ENCODE assay signal across 35 mouse cellular contexts in the genomic region with DNA sequence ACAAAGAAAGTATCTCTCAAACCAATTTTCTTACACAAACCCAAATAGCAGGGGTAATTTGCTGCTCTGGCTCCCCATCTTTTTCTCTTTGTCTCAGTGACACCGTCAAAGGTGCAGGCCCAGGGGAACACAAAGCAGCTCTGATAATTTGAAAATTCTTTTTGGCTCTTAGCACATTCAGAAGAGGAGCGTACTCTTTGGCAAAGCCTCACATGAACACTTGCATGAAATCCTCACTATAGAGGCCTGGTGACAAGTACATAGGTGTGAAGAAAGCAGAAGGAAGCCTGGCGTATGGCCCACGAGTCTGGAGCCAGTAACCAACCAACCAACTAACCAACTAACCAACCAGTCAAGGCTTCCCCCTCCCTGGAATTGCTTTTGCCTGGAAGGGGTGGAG. TPM values are rescaled to one million over a fixed set of nuclear protein-coding genes. Genes with fewer than 3 reads are reported as not detected.
A peak's percentile ranks its signal among the peaks of the same experiment; 100 is the strongest.
DNase-seq lines count a peak whose midpoint lies in the region; ATAC-seq and TF ChIP-seq lines count a peak whose summit lies in the region.
"Had no signal": no experiment of that assay in that cellular context is flagged by ENCODE, and none has a peak within 500 bp of the region (broad histone marks: within the 10 kb centered on the region; RNA-seq: fewer than 3 reads in every experiment).

No protein-coding gene starts in this region.

- H3K27ac ChIP-seq in forebrain, embryonic 13.5 days: no peak overlapping the region
- H3K27ac ChIP-seq in forebrain, embryonic 12.5 days: no peak overlapping the region
- H3K27ac ChIP-seq in forebrain, postnatal 0 days (ENCODE audit: low read depth, low read length): no peak overlapping the region
- no peak overlapping the region for H3K27ac ChIP-seq in stomach, postnatal 0 days (replicated peaks)
- H3K27ac ChIP-seq: embryonic facial prominence, embryonic 12.5 days; embryonic facial prominence, embryonic 15.5 days; heart, adult 2 months; heart, embryonic 10.5 days; heart, embryonic 13.5 days; hindbrain, embryonic 14.5 days; hindbrain, postnatal 0 days had no signal

- no peak for TF ChIP-seq CTCF in forebrain, postnatal 0 days (IDR thresholded peaks at IDR 0.05; ENCODE audit: low read depth)
- TF ChIP-seq CTCF in stomach, postnatal 0 days (IDR thresholded peaks at IDR 0.05; ENCODE audit: low read depth): no peak

- 0 out of 2 replicates have a peak, but pooled peaks cover 11% of the 10 kb centered on the region for H3K27me3 ChIP-seq in forebrain, embryonic 13.5 days
- H3K27me3 ChIP-seq in forebrain, embryonic 12.5 days: peaks cover 44% of the 10 kb centered on the region
- H3K27me3 ChIP-seq in forebrain, postnatal 0 days (ENCODE audit: insufficient read depth, low read length): no peaks in the 10 kb centered on the region
- no peaks in the 10 kb centered on the region for H3K27me3 ChIP-seq in stomach, postnatal 0 days (ENCODE audit: control insufficient read depth, insufficient read depth, low read length)
- H3K27me3 ChIP-seq: CH12.LX; embryonic facial prominence, embryonic 15.5 days had no signal

- H3K9ac ChIP-seq in forebrain, embryonic 13.5 days: no peak overlapping the region
- no peak overlapping the region for H3K9ac ChIP-seq in forebrain, embryonic 12.5 days
- H3K9ac ChIP-seq in forebrain, postnatal 0 days: no peak overlapping the region
- H3K9ac ChIP-seq in stomach, postnatal 0 days (ENCODE audit: low read length): no peak overlapping the region
- H3K9ac ChIP-seq: embryonic facial prominence, embryonic 12.5 days; embryonic facial prominence, embryonic 15.5 days; heart, embryonic 13.5 days; hindbrain, embryonic 14.5 days had no signal

- no peak for TF ChIP-seq EP300 in stomach, postnatal 0 days (optimal IDR thresholded peaks at IDR 0.05)

- no peak overlapping the region for H3K4me3 ChIP-seq in forebrain, embryonic 13.5 days
- H3K4me3 ChIP-seq in forebrain, embryonic 12.5 days (replicated peaks): no peak overlapping the region
- no peak overlapping the region for H3K4me3 ChIP-seq in forebrain, postnatal 0 days (ENCODE audit: low read depth, low read length)
- no peak overlapping the region for H3K4me3 ChIP-seq in stomach, postnatal 0 days (ENCODE audit: low read depth, low read length)
- H3K4me3 ChIP-seq: embryonic facial prominence, embryonic 12.5 days; embryonic facial prominence, embryonic 15.5 days; heart, adult 2 months; heart, embryonic 10.5 days; heart, embryonic 13.5 days had no signal

- WGBS in forebrain, embryonic 13.5 days: 63% methylated on average over 4 of the region's 4 CpGs
- WGBS in forebrain, embryonic 12.5 days: 66% methylated on average over 4 of the region's 4 CpGs
- WGBS in forebrain, postnatal 0 days: 56% methylated on average over 4 of the region's 4 CpGs
- WGBS in stomach, postnatal 0 days: 83% methylated on average over 4 of the region's 4 CpGs

- no peaks in the 10 kb centered on the region for H3K4me1 ChIP-seq in forebrain, embryonic 13.5 days
- no peaks in the 10 kb centered on the region for H3K4me1 ChIP-seq in forebrain, embryonic 12.5 days
- H3K4me1 ChIP-seq in forebrain, postnatal 0 days (ENCODE audit: insufficient read depth): no peaks in the 10 kb centered on the region
- H3K4me1 ChIP-seq in stomach, postnatal 0 days (replicated peaks; ENCODE audit: control insufficient read depth, insufficient read depth): no peaks in the 10 kb centered on the region
- H3K4me1 ChIP-seq: embryonic facial prominence, embryonic 12.5 days; embryonic facial prominence, embryonic 15.5 days; heart, embryonic 10.5 days; heart, embryonic 13.5 days had no signal

- peak; percentile 6 for DNase-seq in right cerebral cortex, postnatal 4 days
- DNase-seq in right cerebral cortex, postnatal 36 days (ENCODE audit: low spot score in 2 of 2): no peak
- peak; percentile 2 for DNase-seq in forebrain, postnatal 0 days
- no peak for DNase-seq in stomach, postnatal 0 days (ENCODE audit: low spot score)
- DNase-seq: adrenal gland, postnatal 10 days; adrenal gland, postnatal 36 days; B cell, adult 2 months; cerebellum, adult 11-12 months; cerebellum, adult 9-10 months; cerebellum, postnatal 25 days; gastrocnemius, postnatal 10 days; gastrocnemius, postnatal 36 days; heart, adult 2 months; heart, postnatal 14 days; heart, postnatal 4 days; kidney, adult 18-20 months; kidney, adult 9 months had no signal

- H3K9me3 ChIP-seq in forebrain, embryonic 13.5 days (replicated peaks): no peaks in the 10 kb centered on the region
- no peaks in the 10 kb centered on the region for H3K9me3 ChIP-seq in forebrain, embryonic 12.5 days
- no peaks in the 10 kb centered on the region for H3K9me3 ChIP-seq in forebrain, postnatal 0 days (ENCODE audit: low read length)
- no peaks in the 10 kb centered on the region for H3K9me3 ChIP-seq in stomach, postnatal 0 days (ENCODE audit: control insufficient read depth, low read length)
- H3K9me3 ChIP-seq: embryonic facial prominence, embryonic 12.5 days; embryonic facial prominence, embryonic 15.5 days; G1E; heart, embryonic 10.5 days; heart, embryonic 13.5 days had no signal

- no peak overlapping the region for H3K4me2 ChIP-seq in forebrain, embryonic 13.5 days
- H3K4me2 ChIP-seq in forebrain, embryonic 12.5 days: no peak overlapping the region
- no peak overlapping the region for H3K4me2 ChIP-seq in forebrain, postnatal 0 days (ENCODE audit: low read depth)
- no peak overlapping the region for H3K4me2 ChIP-seq in stomach, postnatal 0 days (replicated peaks; ENCODE audit: low read depth)
- H3K4me2 ChIP-seq: embryonic facial prominence, embryonic 12.5 days; embryonic facial prominence, embryonic 15.5 days; heart, embryonic 13.5 days; hindbrain, embryonic 14.5 days had no signal

- peak; percentile 50; the same call in 1 of the 2 replicates for ATAC-seq in forebrain, embryonic 13.5 days
- ATAC-seq in forebrain, embryonic 12.5 days (ENCODE audit: low FRiP score): no peak
- peak; percentile 64; the same call in 1 of the 2 replicates for ATAC-seq in forebrain, postnatal 0 days
- ATAC-seq in stomach, postnatal 0 days (ENCODE audit: low FRiP score, low TSS enrichment): no peak
- ATAC-seq: hindbrain, postnatal 0 days; inflammation-experienced regulatory T-cells, adult 6 months; intestine, embryonic 16.5 days; Patski had no signal

- no peaks in the 10 kb centered on the region for H3K36me3 ChIP-seq in forebrain, embryonic 13.5 days (ENCODE audit: poor library complexity, severe bottlenecking)
- no peaks in the 10 kb centered on the region for H3K36me3 ChIP-seq in forebrain, embryonic 12.5 days (replicated peaks)
- H3K36me3 ChIP-seq in forebrain, postnatal 0 days (ENCODE audit: insufficient read depth): no peaks in the 10 kb centered on the region
- H3K36me3 ChIP-seq in stomach, postnatal 0 days (ENCODE audit: control insufficient read depth, insufficient read depth, low read length): no peaks in the 10 kb centered on the region
- H3K36me3 ChIP-seq: embryonic facial prominence, embryonic 12.5 days; embryonic facial prominence, embryonic 15.5 days; G1E; heart, embryonic 10.5 days; heart, embryonic 13.5 days had no signal

RNA-seq across cellular contexts. Expression of a gene that starts 27.1 kb away (rescaled TPM):
- 0.05 TPM in 1 of 2 replicates, not detected in the other for polyA plus RNA-seq in forebrain, embryonic 13.5 days (2015; fragmentation: Nextera tagmentation; extraction: Ambion mirVana)
- polyA plus RNA-seq in forebrain, embryonic 12.5 days (2016; fragmentation: Nextera tagmentation; extraction: Ambion mirVana): 0.09 and 0.10 TPM in 2 replicates
- total RNA-seq in forebrain, postnatal 0 days (2014; rRNA removed): not detected in 2 replicates
- polyA plus RNA-seq in forebrain, postnatal 0 days (2015; fragmentation: Nextera tagmentation; extraction: Ambion mirVana): 0.02 TPM in 1 of 2 replicates, not detected in the other
- polyA plus RNA-seq in stomach, postnatal 0 days (2015; fragmentation: Nextera tagmentation; extraction: Ambion mirVana): not detected in 2 replicates
- total RNA-seq: CH12.LX; common myeloid progenitor, adult 5-6 weeks; gastrocnemius, adult 18-20 months; granulocyte monocyte progenitor cell, adult 5-6 weeks; hindbrain, postnatal 0 days had no signal
- polyA plus RNA-seq: embryonic facial prominence, embryonic 12.5 days; embryonic facial prominence, embryonic 15.5 days; G1E; heart, embryonic 10.5 days; heart, embryonic 13.5 days; heart, embryonic 16.5 days; hindbrain, postnatal 0 days; inflammation-experienced regulatory T-cells, adult 6 months; intestine, embryonic 16.5 days; Patski had no signal

RNA-seq across cellular contexts. Expression of a gene that starts 59.4 kb away (rescaled TPM):
- 0.26 and 0.76 TPM in 2 replicates for polyA plus RNA-seq in forebrain, embryonic 13.5 days (2015; fragmentation: Nextera tagmentation; extraction: Ambion mirVana)
- polyA plus RNA-seq in forebrain, embryonic 12.5 days (2016; fragmentation: Nextera tagmentation; extraction: Ambion mirVana): 0.64 and 0.66 TPM in 2 replicates
- total RNA-seq in forebrain, postnatal 0 days (2014; rRNA removed): 0.77 and 0.90 TPM in 2 replicates
- polyA plus RNA-seq in forebrain, postnatal 0 days (2015; fragmentation: Nextera tagmentation; extraction: Ambion mirVana): 0.47 and 0.84 TPM in 2 replicates
- polyA plus RNA-seq in stomach, postnatal 0 days (2015; fragmentation: Nextera tagmentation; extraction: Ambion mirVana): 0.05 and 0.06 TPM in 2 replicates
- total RNA-seq: adrenal gland, postnatal 10 days; adrenal gland, postnatal 36 days; common myeloid progenitor, adult 5-6 weeks; G1E; gastrocnemius, adult 18-20 months; gastrocnemius, postnatal 10 days; gastrocnemius, postnatal 36 days; granulocyte monocyte progenitor cell, adult 5-6 weeks; heart, adult 2 months; heart, postnatal 14 days had no signal
- polyA plus RNA-seq: G1E; heart, embryonic 13.5 days; heart, embryonic 16.5 days; hindbrain, embryonic 11.5 days; inflammation-experienced regulatory T-cells, adult 6 months had no signal

Comparison
In these comparisons a context has a peak if more than half of its experiments do, and no peak if none do; other contexts are left out.
1. ATAC-seq: peak in forebrain, embryonic 13.5 days (single experiment) and forebrain, postnatal 0 days (single experiment); none in forebrain, embryonic 12.5 days (single experiment) and stomach, postnatal 0 days (single experiment).
2. DNase-seq: peak in right cerebral cortex, postnatal 4 days (single experiment) and forebrain, postnatal 0 days (single experiment); none in right cerebral cortex, postnatal 36 days (0 of 2) and stomach, postnatal 0 days (single experiment).